In the genomic region with DNA sequence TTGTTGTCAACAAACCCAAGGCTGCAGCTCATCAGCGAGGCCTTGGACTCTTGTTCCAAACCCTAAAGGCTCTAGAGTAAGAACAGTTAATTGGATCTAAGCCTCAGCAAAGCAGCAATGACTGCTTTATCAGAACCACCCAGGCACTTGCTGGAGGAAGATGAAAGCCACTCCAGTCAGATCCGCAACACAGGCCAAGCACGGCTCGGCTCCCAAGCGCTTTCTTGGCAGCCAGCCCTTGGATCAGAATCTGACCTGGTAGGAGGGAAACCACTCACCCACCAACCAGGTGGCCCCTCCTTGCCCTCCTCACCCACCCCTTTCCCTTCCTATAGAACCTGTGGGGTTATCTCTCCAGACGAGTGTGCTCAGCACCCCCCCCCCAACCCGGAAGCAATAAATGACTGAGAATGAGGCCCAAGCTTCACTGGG, we compare ENCODE assay signal across 9 mouse cellular contexts. TPM values are rescaled to one million over a fixed set of nuclear protein-coding genes. Genes with fewer than 3 reads are reported as not detected.
DNase-seq lines count a peak whose midpoint lies in the region; ATAC-seq and TF ChIP-seq lines count a peak whose summit lies in the region.
"Had no signal": no experiment of that assay in that cellular context is flagged by ENCODE, and none has a peak within 500 bp of the region (broad histone marks: within the 10 kb centered on the region; RNA-seq: fewer than 3 reads in every experiment).

No protein-coding gene starts in this region.

- DNase-seq in kidney, adult 18-20 months = peak; percentile 64
- no peak for DNase-seq in kidney, adult 11 months
- no peak for DNase-seq in kidney, postnatal 0 days (ENCODE audit: low spot score)
- DNase-seq in layer of hippocampus, adult 2 months (ENCODE audit: low spot score in 2 of 2) = no peak
- no peak for DNase-seq in thymus, adult 2 months
- DNase-seq in midbrain, postnatal 0 days (ENCODE audit: low spot score) = no peak

- 0 out of 2 replicates have a peak overlapping the region, but pooled peaks have one; percentile 51 for H3K27ac ChIP-seq in embryonic facial prominence, embryonic 15.5 days (replicated peaks)
- H3K27ac ChIP-seq in kidney, postnatal 0 days = peak overlapping the region; percentile 67
- H3K27ac ChIP-seq in stomach, embryonic 16.5 days (ENCODE audit: low read length) = peak overlapping the region; percentile 72; the same call in 1 of the 2 replicates
- H3K27ac ChIP-seq in layer of hippocampus, adult 2 months = no peak overlapping the region
- no peak overlapping the region for H3K27ac ChIP-seq in thymus, adult 2 months (ENCODE audit: control insufficient read depth, insufficient read depth, low read length)
- no peak overlapping the region for H3K27ac ChIP-seq in midbrain, postnatal 0 days (ENCODE audit: low read depth, low read length)

- H3K9ac ChIP-seq in embryonic facial prominence, embryonic 15.5 days = no peak overlapping the region
- H3K9ac ChIP-seq in kidney, postnatal 0 days (ENCODE audit: low read depth, low read length) = no peak overlapping the region
- no peak overlapping the region for H3K9ac ChIP-seq in stomach, embryonic 16.5 days (ENCODE audit: low read length)
- H3K9ac ChIP-seq in midbrain, postnatal 0 days (replicated peaks; ENCODE audit: low read length, poor library complexity, severe bottlenecking) = no peak overlapping the region

- no peaks in the 10 kb centered on the region for H3K9me3 ChIP-seq in embryonic facial prominence, embryonic 15.5 days (replicated peaks)
- no peaks in the 10 kb centered on the region for H3K9me3 ChIP-seq in kidney, postnatal 0 days (replicated peaks; ENCODE audit: low read length)
- no peaks in the 10 kb centered on the region for H3K9me3 ChIP-seq in stomach, embryonic 16.5 days (replicated peaks; ENCODE audit: control insufficient read depth, low read length)
- no peaks in the 10 kb centered on the region for H3K9me3 ChIP-seq in midbrain, postnatal 0 days (ENCODE audit: low read length)

- no peak for TF ChIP-seq POLR2A in thymus, adult 2 months (IDR thresholded peaks at IDR 0.05; ENCODE audit: control insufficient read depth, extremely low read depth, insufficient read depth, low read length, poor library complexity)

- H3K27me3 ChIP-seq in embryonic facial prominence, embryonic 15.5 days = no peaks in the 10 kb centered on the region
- no peaks in the 10 kb centered on the region for H3K27me3 ChIP-seq in kidney, postnatal 0 days (ENCODE audit: insufficient read depth, low read length)
- H3K27me3 ChIP-seq in stomach, embryonic 16.5 days (ENCODE audit: control insufficient read depth, insufficient read depth, low read length) = no peaks in the 10 kb centered on the region
- no peaks in the 10 kb centered on the region for H3K27me3 ChIP-seq in thymus, adult 2 months (ENCODE audit: control insufficient read depth, insufficient read depth, low read length)
- H3K27me3 ChIP-seq in midbrain, postnatal 0 days (ENCODE audit: insufficient read depth, low read length) = no peaks in the 10 kb centered on the region

- TF ChIP-seq CTCF in kidney, postnatal 0 days (IDR thresholded peaks at IDR 0.05; ENCODE audit: low read depth) = no peak
- no peak for TF ChIP-seq CTCF in layer of hippocampus, adult 2 months (conservative IDR thresholded peaks at IDR 0.05)
- TF ChIP-seq CTCF in thymus, adult 2 months (IDR thresholded peaks at IDR 0.05; ENCODE audit: borderline replicate concordance, control insufficient read depth, extremely low read depth, insufficient read depth, low read length, poor library complexity) = no peak
- no peak for TF ChIP-seq CTCF in midbrain, postnatal 0 days (IDR thresholded peaks at IDR 0.05)

- H3K4me2 ChIP-seq in embryonic facial prominence, embryonic 15.5 days (replicated peaks) = no peak overlapping the region
- no peak overlapping the region for H3K4me2 ChIP-seq in kidney, postnatal 0 days (ENCODE audit: low read length)
- no peak overlapping the region for H3K4me2 ChIP-seq in stomach, embryonic 16.5 days (ENCODE audit: low read depth, low read length)
- no peak overlapping the region for H3K4me2 ChIP-seq in midbrain, postnatal 0 days (ENCODE audit: low read depth, low read length, poor library complexity, severe bottlenecking)

- no peak overlapping the region for H3K4me3 ChIP-seq in embryonic facial prominence, embryonic 15.5 days (replicated peaks)
- H3K4me3 ChIP-seq in kidney, postnatal 0 days (replicated peaks; ENCODE audit: low read depth, low read length) = no peak overlapping the region
- no peak overlapping the region for H3K4me3 ChIP-seq in stomach, embryonic 16.5 days (replicated peaks; ENCODE audit: low read length)
- H3K4me3 ChIP-seq in layer of hippocampus, adult 2 months = no peak overlapping the region
- H3K4me3 ChIP-seq in thymus, adult 2 months (ENCODE audit: control insufficient read depth, insufficient read depth, low read length) = no peak overlapping the region
- no peak overlapping the region for H3K4me3 ChIP-seq in midbrain, postnatal 0 days (ENCODE audit: low read depth, low read length)

- no peak for ATAC-seq in embryonic facial prominence, embryonic 15.5 days (ENCODE audit: insufficient number of reproducible peaks, low FRiP score, low TSS enrichment, low read depth)
- ATAC-seq in kidney, postnatal 0 days (replicated peaks; ENCODE audit: low FRiP score, low read depth) = peak; percentile 70
- ATAC-seq in stomach, embryonic 16.5 days (ENCODE audit: insufficient read depth, low FRiP score) = peak; percentile 59; the same call in 1 of the 2 replicates
- no peak for ATAC-seq in midbrain, postnatal 0 days (ENCODE audit: low FRiP score)

- 42% methylated on average over 7 of the region's 7 CpGs for WGBS in embryonic facial prominence, embryonic 15.5 days
- WGBS in kidney, postnatal 0 days = 34% methylated on average over 7 of the region's 7 CpGs
- 35% methylated on average over 7 of the region's 7 CpGs for WGBS in stomach, embryonic 16.5 days
- 50% methylated on average over 7 of the region's 7 CpGs for WGBS in thymus, adult 2 months
- 58% methylated on average over 7 of the region's 7 CpGs for WGBS in midbrain, postnatal 0 days

- H3K36me3 ChIP-seq in embryonic facial prominence, embryonic 15.5 days = no peaks in the 10 kb centered on the region
- H3K36me3 ChIP-seq in kidney, postnatal 0 days (ENCODE audit: insufficient read depth, low read length) = no peaks in the 10 kb centered on the region
- H3K36me3 ChIP-seq in stomach, embryonic 16.5 days (ENCODE audit: control insufficient read depth, insufficient read depth, low read length) = no peaks in the 10 kb centered on the region
- no peaks in the 10 kb centered on the region for H3K36me3 ChIP-seq in thymus, adult 2 months (ENCODE audit: control insufficient read depth, insufficient read depth, low read length)
- no peaks in the 10 kb centered on the region for H3K36me3 ChIP-seq in midbrain, postnatal 0 days (ENCODE audit: insufficient read depth, low read length)

- no peaks in the 10 kb centered on the region for H3K4me1 ChIP-seq in embryonic facial prominence, embryonic 15.5 days
- no peaks in the 10 kb centered on the region for H3K4me1 ChIP-seq in kidney, postnatal 0 days (replicated peaks; ENCODE audit: insufficient read depth, low read length)
- peaks cover 17% of the 10 kb centered on the region for H3K4me1 ChIP-seq in stomach, embryonic 16.5 days (ENCODE audit: control insufficient read depth, insufficient read depth, low read length)
- H3K4me1 ChIP-seq in thymus, adult 2 months (replicated peaks; ENCODE audit: control insufficient read depth, insufficient read depth, low read length) = no peaks in the 10 kb centered on the region
- H3K4me1 ChIP-seq in midbrain, postnatal 0 days (ENCODE audit: insufficient read depth, low read length) = no peaks in the 10 kb centered on the region

RNA-seq across cellular contexts. Expression of gene Gas6, which starts 21.7 kb away (rescaled TPM):
- 51.4 and 61.1 TPM in 2 replicates for polyA plus RNA-seq in embryonic facial prominence, embryonic 15.5 days (2015; fragmentation: Nextera tagmentation; extraction: Ambion mirVana)
- polyA plus RNA-seq in kidney, postnatal 0 days (2015; fragmentation: Nextera tagmentation; extraction: Ambion mirVana) = 153 and 166 TPM in 2 replicates
- polyA plus RNA-seq in stomach, embryonic 16.5 days (2015; fragmentation: Nextera tagmentation; extraction: Ambion mirVana) = 151 and 162 TPM in 2 replicates
- total RNA-seq in layer of hippocampus, adult 2 months (2021) = 10 to 100 TPM; 81.2 to 85.1 TPM
- polyA plus RNA-seq in thymus, adult 2 months (2012; rRNA removed) = 131 and 163 TPM in 2 replicates
- total RNA-seq in midbrain, postnatal 0 days (2014; rRNA removed) = 73.6 and 91.0 TPM in 2 replicates
- 63.0 and 67.8 TPM in 2 replicates for polyA plus RNA-seq in midbrain, postnatal 0 days (2015; fragmentation: Nextera tagmentation; extraction: Ambion mirVana)

RNA-seq across cellular contexts. Expression of gene 1700029H14Rik, which starts 46.2 kb away (rescaled TPM):
- polyA plus RNA-seq in embryonic facial prominence, embryonic 15.5 days (2015; fragmentation: Nextera tagmentation; extraction: Ambion mirVana) = not detected in 2 replicates
- not detected in 2 replicates for polyA plus RNA-seq in kidney, postnatal 0 days (2015; fragmentation: Nextera tagmentation; extraction: Ambion mirVana)
- not detected in 2 replicates for polyA plus RNA-seq in stomach, embryonic 16.5 days (2015; fragmentation: Nextera tagmentation; extraction: Ambion mirVana)
- total RNA-seq in layer of hippocampus, adult 2 months (2021) = not detected
- polyA plus RNA-seq in thymus, adult 2 months (2012; rRNA removed) = 0.18 and 0.30 TPM in 2 replicates
- total RNA-seq in midbrain, postnatal 0 days (2014; rRNA removed) = not detected in 2 replicates
- not detected in 2 replicates for polyA plus RNA-seq in midbrain, postnatal 0 days (2015; fragmentation: Nextera tagmentation; extraction: Ambion mirVana)
- polyA plus RNA-seq: thymus, postnatal 0 days had no signal

Comparison
In these comparisons a context has a peak if more than half of its experiments do, and no peak if none do; other contexts are left out.
1. ATAC-seq: peak in kidney, postnatal 0 days (single experiment) and stomach, embryonic 16.5 days (single experiment); none in embryonic facial prominence, embryonic 15.5 days (single experiment) and midbrain, postnatal 0 days (single experiment).
2. H3K27ac ChIP-seq: peak in embryonic facial prominence, embryonic 15.5 days (single experiment), kidney, postnatal 0 days (single experiment) and stomach, embryonic 16.5 days (single experiment); none in layer of hippocampus, adult 2 months (single experiment), thymus, adult 2 months (single experiment) and midbrain, postnatal 0 days (single experiment).